Mouse (Mus musculus) G1E (cell line): ENCODE results near the gene Pik3r4. TPM values are rescaled to one million over a fixed set of nuclear protein-coding genes. Genes with fewer than 3 reads are reported as not detected.

Experiments
- ATAC-seq: 2 replicates; pipeline ENCODE4 v1.8.0; 2016; ENCODE audit warnings: mild to moderate bottlenecking; ENCODE audit not compliant: insufficient number of reproducible peaks, poor library complexity, low FRiP score, severe bottlenecking; ENCODE audit errors: extremely low read depth
- DNase-seq: peaks from one replicate; pipeline ENCODE4 v3.0.0; 2012; ENCODE audit warnings: low spot score
- H3K27me3 ChIP-seq: 2 replicates; pipeline ENCODE4 v1.6.1; 2012; ENCODE audit warnings: mild to moderate bottlenecking, low read length, inconsistent platforms; ENCODE audit not compliant: insufficient read depth
- H3K36me3 ChIP-seq: replicated peaks from 2 replicates; pipeline ENCODE3; 2012; ENCODE audit warnings: mild to moderate bottlenecking, inconsistent platforms
- H3K4me1 ChIP-seq: 2 replicates; pipeline ENCODE4 v1.6.1; 2012; ENCODE audit warnings: low read depth, low read length, inconsistent platforms, mixed read lengths; ENCODE audit not compliant: insufficient read depth
- H3K4me3 ChIP-seq: 2 replicates; pipeline ENCODE4 v1.5.1; 2012; ENCODE audit warnings: low read depth, mild to moderate bottlenecking, inconsistent platforms, low read length, moderate library complexity, mixed read lengths
- H3K9me3 ChIP-seq: replicated peaks from 2 replicates; pipeline ENCODE4 v1.6.1; 2012; ENCODE audit warnings: inconsistent platforms
- CTCF ChIP-seq: IDR thresholded peaks from 2 replicates; pipeline ENCODE4 v1.5.1; 2012; ENCODE audit warnings: low read depth, low read length, inconsistent platforms, mixed read lengths
- GATA1 ChIP-seq: IDR thresholded peaks from 2 replicates; pipeline ENCODE4 v1.6.1; 2012; ENCODE audit warnings: borderline replicate concordance, low read length, inconsistent platforms, mixed read lengths
- GATA2 ChIP-seq: IDR thresholded peaks from 2 replicates; pipeline ENCODE4 v1.6.1; 2012; ENCODE audit warnings: low read depth, low read length, inconsistent platforms, borderline replicate concordance
- POLR2AphosphoS5 ChIP-seq: IDR thresholded peaks from 2 replicates; pipeline ENCODE4 v1.6.1; 2012; ENCODE audit warnings: low read depth, low read length, inconsistent platforms; ENCODE audit not compliant: insufficient replicate concordance
- TAL1 ChIP-seq: conservative IDR thresholded peaks from 2 replicates; pipeline ENCODE4 v1.6.1; 2012; ENCODE audit warnings: low read depth, low read length, inconsistent platforms, mixed read lengths
- polyA plus RNA-seq: library from polyadenylated mRNA; stranded (reverse); fragments of >175 nt; gene quantifications from 2 replicates; pipeline ENCODE4 v1.2.3, GENCODE M21; 2012
- total RNA-seq, 2 experiments: library from RNA; stranded (forward) in 1 of 2; stranded (reverse) in 1 of 2; fragments of 200-1000 nt in 1 of 2; fragments of >200 nt in 1 of 2; fragmentation: Nextera tagmentation in 1 of 2; gene quantifications; 2 replicates each; pipeline ENCODE4 v1.2.3; 2014 to 2017

Pik3r4 gene
- total and polyA plus RNA-seq, 3 experiments = 6.9 to 33.7 (median 33.4) TPM

DNA sequence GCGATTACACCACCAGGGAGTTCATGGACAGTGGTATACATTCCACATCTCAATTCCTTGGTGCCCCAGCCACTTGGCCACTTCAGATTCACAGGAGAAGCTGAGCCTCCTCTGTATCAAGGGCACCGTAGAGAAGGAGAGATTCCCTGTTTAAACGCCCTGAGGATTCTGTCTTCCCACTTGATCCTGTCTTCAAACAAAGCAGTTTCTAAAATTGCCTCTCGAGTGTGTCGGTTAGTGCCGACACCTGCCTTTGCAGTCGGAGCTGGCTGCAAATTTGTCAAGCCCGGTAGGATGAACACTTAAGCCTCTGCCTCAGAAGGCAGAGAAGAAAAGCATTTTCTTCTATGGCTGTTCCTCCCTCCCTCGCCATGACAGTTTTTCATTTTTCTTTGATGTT, 50.3 kb downstream of the Pik3r4 start:
- Histone ChIP-seq H3K4me1 (no peaks in the 10 kb centered on the region), H3K27me3 (no peaks in the 10 kb centered on the region), H3K9me3 (no peaks in the 10 kb centered on the region), H3K4me3 (no peak overlapping the region), H3K36me3 (peaks cover 18% of the 10 kb centered on the region)
- TF ChIP-seq TAL1 (no peak), POLR2AphosphoS5 (no peak), CTCF (no peak), GATA2 (no peak), GATA1 (no peak)
- no peak for ATAC-seq
- no peak for DNase-seq

GRCm38 (mm10) chr9:105693854-105694253, 51.1 kb downstream of the Pik3r4 start:
- Histone ChIP-seq H3K4me1 (no peaks in the 10 kb centered on the region), H3K9me3 (no peaks in the 10 kb centered on the region), H3K4me3 (no peak overlapping the region), H3K27me3 (no peaks in the 10 kb centered on the region), H3K36me3 (peaks cover 10% of the 10 kb centered on the region)
- TF ChIP-seq CTCF (0 out of 2 replicates have a peak, but pooled peaks have one; percentile 14), POLR2AphosphoS5 (no peak), TAL1 (no peak)
- DNase-seq = no peak
- ATAC-seq = no peak

GRCm38 (mm10) chr9:105696818-105697564, 54.2 kb downstream of the Pik3r4 start:
- H3K36me3 ChIP-seq = no peaks in the 10 kb centered on the region
- ATAC-seq (no peak), DNase-seq (no peak)
- TF ChIP-seq CTCF (no peak), GATA1 (no peak), TAL1 (no peak), GATA2 (no peak), POLR2AphosphoS5 (no peak)
- H3K9me3 ChIP-seq = no peaks in the 10 kb centered on the region; the same call in 1 of the 2 replicates
- H3K4me3 ChIP-seq = no peak overlapping the region
- H3K4me1 ChIP-seq = no peaks in the 10 kb centered on the region
- H3K27me3 ChIP-seq = no peaks in the 10 kb centered on the region

GRCm38 (mm10) chr9:105697764-105698396, 55.1 kb downstream of the Pik3r4 start:
- no peaks in the 10 kb centered on the region for H3K36me3 ChIP-seq
- H3K27me3 ChIP-seq = no peaks in the 10 kb centered on the region
- ATAC-seq (no peak), DNase-seq (no peak)
- no peak overlapping the region for H3K4me3 ChIP-seq
- TF ChIP-seq POLR2AphosphoS5 = no peak
- TF ChIP-seq GATA1 = no peak
- TF ChIP-seq CTCF = no peak
- TF ChIP-seq TAL1 = no peak
- no peak for TF ChIP-seq GATA2
- no peaks in the 10 kb centered on the region for H3K4me1 ChIP-seq
- no peaks in the 10 kb centered on the region; the same call in 1 of the 2 replicates for H3K9me3 ChIP-seq

DNA sequence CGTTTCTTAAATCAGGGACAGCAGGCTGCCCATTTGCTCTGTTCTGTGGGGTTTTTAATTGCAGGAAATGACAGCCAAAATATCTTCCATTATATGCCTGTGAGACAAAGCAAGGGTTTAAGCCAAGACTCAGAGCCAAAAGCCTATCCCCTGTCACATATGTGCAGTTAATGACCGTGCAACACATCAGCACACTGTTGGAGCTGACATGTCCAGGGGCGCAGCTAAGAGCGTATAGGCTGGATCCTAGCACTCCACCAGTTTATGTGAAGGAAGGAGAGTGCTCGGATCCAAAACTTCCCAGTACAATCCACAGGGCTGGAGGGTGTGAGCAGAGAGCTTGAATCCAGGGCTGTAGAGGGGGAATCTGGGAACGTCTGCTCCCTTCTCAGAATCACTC, 57.9 kb downstream of the Pik3r4 start:
- H3K9me3 ChIP-seq = peaks cover 2% of the 10 kb centered on the region
- no peak overlapping the region for H3K4me3 ChIP-seq
- DNase-seq (no peak), ATAC-seq (no peak)
- no peak for TF ChIP-seq TAL1
- TF ChIP-seq POLR2AphosphoS5 = no peak
- no peak for TF ChIP-seq GATA2
- no peak for TF ChIP-seq CTCF
- TF ChIP-seq GATA1 = no peak
- H3K4me1 ChIP-seq = no peaks in the 10 kb centered on the region
- no peaks in the 10 kb centered on the region for H3K27me3 ChIP-seq
- no peaks in the 10 kb centered on the region for H3K36me3 ChIP-seq

DNA sequence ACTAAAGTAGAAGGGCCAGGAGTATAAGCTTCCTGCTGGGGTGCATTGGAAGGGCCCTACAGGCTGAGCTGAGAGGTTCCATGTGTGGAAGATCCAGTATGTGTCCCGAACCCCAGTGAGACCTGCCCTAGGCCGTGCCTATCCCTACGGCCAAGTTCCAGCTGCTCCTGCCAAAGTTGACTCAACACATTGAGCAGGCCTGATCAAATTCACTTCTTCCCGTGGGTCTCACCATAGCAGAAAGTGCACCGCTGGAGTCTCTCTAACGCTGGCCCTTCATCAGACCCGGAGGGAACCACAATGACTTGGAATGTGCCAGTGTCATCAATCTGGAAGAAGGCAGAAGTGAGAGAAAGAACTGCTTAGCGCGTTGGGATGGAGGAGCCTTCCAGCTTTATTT, 59.2 kb downstream of the Pik3r4 start:
- Histone ChIP-seq H3K4me1 (no peaks in the 10 kb centered on the region), H3K4me3 (no peak overlapping the region), H3K27me3 (no peaks in the 10 kb centered on the region), H3K36me3 (no peaks in the 10 kb centered on the region), H3K9me3 (peaks cover 3% of the 10 kb centered on the region)
- ATAC-seq (no peak), DNase-seq (no peak)
- TF ChIP-seq GATA1 (no peak), GATA2 (no peak), CTCF (no peak), TAL1 (no peak), POLR2AphosphoS5 (no peak)
